Mouse (Mus musculus): ENCODE results near the gene Il19.

GRCm38 (mm10) chr1:130902505-130902904 is 37.4 kb downstream of the Il19 start:
- TF ChIP-seq MAFK (IDR thresholded peaks at IDR 0.05; ENCODE audit: insufficient read depth, low read depth, low read length) (no peak), CHD2 (IDR thresholded peaks at IDR 0.05; ENCODE audit: low read depth, low read length) (no peak), HCFC1 (IDR thresholded peaks at IDR 0.05; ENCODE audit: borderline replicate concordance, insufficient read depth, low read length) (no peak), ZNF384 (IDR thresholded peaks at IDR 0.05; ENCODE audit: low read depth, low read length) (no peak)
